Mouse (Mus musculus) bone marrow, adult 2 months (tissue): ENCODE results near the gene Snap91.

Experiments
- CTCF ChIP-seq: fragments of 200-500 bp; IDR thresholded peaks from 2 replicates; pipeline ENCODE4 v1.5.1; 2011; ENCODE audit warnings: low read length, control low read depth; ENCODE audit not compliant: control insufficient read depth, insufficient read depth
- POLR2A ChIP-seq: fragments of 200-500 bp; IDR thresholded peaks from 2 replicates; pipeline ENCODE4 v1.6.1; 2011; ENCODE audit warnings: low read depth, mild to moderate bottlenecking, control low read depth, low read length, borderline replicate concordance; ENCODE audit not compliant: control insufficient read depth

- TF ChIP-seq POLR2A (no peak), CTCF (no peak)
These were observed 82.3 kb downstream of the Snap91 start for GRCm38 (mm10) chr9:86798129-86798528.
